Mouse (Mus musculus): ENCODE measurements at regions not wholly inside any gene's neighbourhood (a gene's known extent, or its start where the extent isn't known, plus 50 kb on each side); places are given as distances from the start of the nearest gene placed in this dataset.

GRCm38 (mm10) chr17:3248875-3249274, 77.5 kb upstream of the Tiam2 start:
- DNase-seq = no peak

DNA sequence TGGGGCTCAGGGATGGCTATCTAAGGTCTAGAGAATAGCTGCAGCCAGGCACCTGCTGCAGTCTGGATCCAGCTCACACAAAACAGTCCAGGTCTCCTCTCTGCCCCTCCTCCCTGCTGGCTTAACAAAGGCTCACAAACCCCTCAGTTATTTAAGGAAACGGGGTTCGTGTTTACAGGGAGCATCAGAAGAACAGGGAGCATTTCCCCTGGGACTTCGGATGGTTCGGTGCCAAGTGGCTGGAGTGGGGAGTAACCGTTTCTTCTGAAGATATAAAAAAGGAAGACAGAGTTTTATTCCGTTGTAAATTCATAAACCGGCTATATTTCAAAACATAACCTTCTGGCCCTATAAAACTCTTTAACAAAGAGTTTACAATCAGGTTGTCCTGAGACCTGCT, 77.1 kb upstream of the Tiam2 start:
- no peak for DNase-seq

DNA sequence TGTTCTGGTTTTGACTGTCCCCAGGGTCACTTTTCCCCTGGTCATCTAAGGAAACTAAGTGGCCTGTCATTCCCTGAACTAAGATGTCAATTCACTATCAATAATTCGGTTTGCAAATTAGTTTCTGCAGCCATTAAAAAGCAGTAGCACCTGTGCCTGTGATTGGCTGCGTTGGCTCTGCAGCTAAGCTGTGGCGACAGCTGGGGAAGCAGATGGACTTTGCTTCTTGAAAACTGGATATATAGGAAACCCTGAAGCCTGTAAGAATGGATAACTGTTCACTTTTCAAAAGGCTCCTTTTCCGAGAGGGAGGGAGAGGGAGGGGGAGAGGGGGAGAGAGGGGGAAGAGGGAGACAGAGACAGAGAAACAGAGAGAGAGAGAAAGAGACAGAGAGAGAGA, 75.2 kb upstream of the Tiam2 start:
- DNase-seq = no peak

GRCm38 (mm10) chr17:3251966-3252365, 74.4 kb upstream of the Tiam2 start:
- peak; percentile 50 for DNase-seq

GRCm38 (mm10) chr17:3253508-3254176, 72.7 kb upstream of the Tiam2 start:
- peak; percentile 53 for DNase-seq

- DNase-seq = no peak
These were observed 69.6 kb upstream of the Tiam2 start for GRCm38 (mm10) chr17:3256765-3257164.

GRCm38 (mm10) chr17:3258811-3259510, 67.4 kb upstream of the Tiam2 start:
- DNase-seq = no peak

- no peak for DNase-seq
These were observed 65.6 kb upstream of the Tiam2 start for GRCm38 (mm10) chr17:3260796-3261195.

- peak; percentile 82 for DNase-seq
These were observed 53.0 kb upstream of the Tiam2 start for GRCm38 (mm10) chr17:3273108-3274091.

DNA sequence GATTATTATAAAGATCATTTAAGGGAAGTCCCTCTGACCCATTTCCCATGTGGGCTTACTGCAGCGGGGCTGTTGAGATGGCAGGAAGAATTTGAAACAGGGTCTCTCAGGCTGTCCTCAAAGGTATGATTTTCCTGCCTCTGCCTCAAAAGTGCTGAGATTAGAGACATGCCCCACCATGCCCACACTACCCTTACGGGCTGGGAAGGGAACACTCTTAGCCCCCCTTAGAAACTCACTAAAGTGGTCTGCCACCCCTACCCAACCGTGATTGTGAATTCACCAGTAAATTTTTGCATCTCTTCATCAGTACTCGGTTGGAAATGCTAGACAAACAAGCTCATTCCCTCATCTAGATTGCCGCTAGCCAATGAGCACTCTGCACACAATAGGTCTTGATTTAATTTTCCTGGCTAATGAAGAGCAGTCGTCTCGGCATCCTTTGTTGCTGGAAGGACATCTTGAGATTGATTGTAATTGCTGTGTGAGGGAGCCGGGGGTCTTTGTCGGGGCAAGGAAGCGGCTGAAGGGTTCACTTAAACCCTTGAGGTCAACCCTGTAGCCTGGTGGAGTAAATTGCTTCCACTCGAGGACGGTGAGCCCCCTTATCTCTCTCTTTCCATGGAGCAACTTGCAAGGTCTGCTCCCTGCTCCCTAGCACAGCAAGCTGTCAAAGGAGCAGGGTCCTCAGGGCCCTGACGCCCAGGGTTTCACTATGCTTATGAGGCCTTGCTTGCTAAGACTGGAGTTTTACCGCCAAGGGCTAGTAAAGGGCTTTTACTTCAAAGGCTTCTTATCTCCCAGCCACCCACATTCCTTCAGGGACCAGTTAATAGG, 51.7 kb upstream of the Tiam2 start:
- DNase-seq = no peak
